Mouse (Mus musculus) spleen, adult 18-20 months (tissue): ENCODE results near the gene Filip1l.

ENCODE experiments used
- DNase-seq, 2 experiments: peaks; one replicate each; pipeline ENCODE4 v3.0.0; 2022; ENCODE audit warnings: mixed read lengths in 2 of 2

Gene Filip1l

GRCm38 (mm10) chr16:57398387-57399214 lies 45.7 kb downstream of the Filip1l start:
- DNase-seq = peak; percentile 31 to 69

GRCm38 (mm10) chr16:57399566-57399965 lies 46.7 kb downstream of the Filip1l start:
- DNase-seq = no peak

DNA sequence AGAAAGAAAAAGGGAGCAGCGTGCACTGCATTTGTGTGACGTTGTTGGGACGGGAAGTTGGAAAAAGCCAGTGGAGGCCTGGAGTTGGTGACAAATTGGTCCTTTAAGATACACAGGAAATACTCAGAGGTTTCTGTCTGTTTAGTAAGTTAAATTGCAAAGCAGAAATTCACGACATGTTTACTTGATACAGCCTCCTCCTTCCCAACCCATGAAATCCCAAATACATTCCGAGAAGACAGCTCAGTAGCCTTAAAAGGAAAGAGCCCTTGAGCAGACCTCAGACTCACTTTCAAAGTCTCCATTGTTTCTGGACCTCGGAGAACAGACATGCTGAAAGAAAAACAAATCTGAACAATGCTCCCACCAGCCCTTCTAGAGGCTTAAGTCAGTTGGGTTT lies 48.8 kb downstream of the Filip1l start:
- no peak for DNase-seq

- no peak for DNase-seq
These were observed 50.0 kb downstream of the Filip1l start for GRCm38 (mm10) chr16:57402910-57403309.

DNA sequence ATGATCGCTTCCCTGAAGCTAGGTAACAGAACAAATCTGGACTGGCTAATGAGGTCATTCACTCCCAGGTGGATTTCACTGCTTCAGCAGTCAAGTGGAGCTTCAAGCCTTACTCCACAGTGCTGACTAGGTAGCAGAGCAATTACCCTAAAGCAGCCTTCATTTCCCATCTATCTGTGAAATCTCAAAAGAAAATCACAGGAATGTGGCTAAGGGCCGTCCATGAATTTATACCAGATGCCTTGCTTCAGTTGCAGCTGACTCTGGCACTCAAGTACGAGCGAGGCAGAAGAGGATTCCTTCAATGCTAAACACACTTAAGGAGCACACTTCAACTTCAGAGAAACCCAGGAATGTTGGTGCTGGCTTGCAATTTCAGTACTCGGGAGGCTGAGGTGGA lies 50.9 kb downstream of the Filip1l start:
- no peak for DNase-seq

DNA sequence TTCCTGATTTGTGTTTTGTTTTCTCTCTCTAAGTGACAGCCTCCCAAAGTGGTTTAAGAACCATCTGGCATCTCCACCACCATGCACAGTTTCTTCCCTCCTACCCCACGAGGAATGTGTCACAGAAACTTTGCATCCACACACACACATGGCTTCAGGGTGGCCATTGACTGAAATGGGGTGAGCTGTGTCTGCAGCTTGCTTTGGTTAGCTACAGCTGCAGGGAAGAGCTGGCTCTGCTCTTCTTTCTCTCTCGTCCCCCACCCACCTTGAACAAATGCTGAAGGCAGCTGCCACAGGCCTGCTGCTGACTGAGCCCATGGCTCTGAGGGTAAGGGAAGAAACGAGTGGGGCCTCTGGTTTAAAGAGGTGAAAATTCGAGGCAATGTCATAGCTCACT lies 59.9 kb downstream of the Filip1l start:
- DNase-seq = no peak

GRCm38 (mm10) chr16:57416049-57416448 lies 63.2 kb downstream of the Filip1l start:
- no peak for DNase-seq

DNA sequence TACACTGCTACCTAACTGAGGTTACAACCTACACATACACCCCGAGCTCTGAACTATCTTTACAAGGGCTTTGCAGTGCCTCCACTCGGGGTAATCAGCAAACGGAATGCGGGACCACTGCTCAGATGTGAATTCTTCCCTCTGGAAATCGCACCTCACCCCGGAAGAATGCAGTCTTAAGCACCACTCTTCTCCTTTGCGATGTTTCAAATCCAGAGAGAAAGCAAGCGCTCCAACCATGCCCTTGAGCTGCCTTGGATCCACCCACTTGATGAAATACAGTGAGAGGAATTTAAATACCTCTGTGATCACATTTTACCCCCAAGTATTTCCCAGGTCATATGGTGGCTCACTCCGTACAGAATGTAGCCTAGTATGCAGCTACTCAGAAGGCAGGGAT lies 64.1 kb downstream of the Filip1l start:
- no peak for DNase-seq

GRCm38 (mm10) chr16:57417955-57418354 lies 65.1 kb downstream of the Filip1l start:
- DNase-seq = no peak

- DNase-seq = no peak
These were observed 66.4 kb downstream of the Filip1l start for GRCm38 (mm10) chr16:57419332-57419731.

GRCm38 (mm10) chr16:57419881-57420280 lies 67.0 kb downstream of the Filip1l start:
- no peak for DNase-seq

DNA sequence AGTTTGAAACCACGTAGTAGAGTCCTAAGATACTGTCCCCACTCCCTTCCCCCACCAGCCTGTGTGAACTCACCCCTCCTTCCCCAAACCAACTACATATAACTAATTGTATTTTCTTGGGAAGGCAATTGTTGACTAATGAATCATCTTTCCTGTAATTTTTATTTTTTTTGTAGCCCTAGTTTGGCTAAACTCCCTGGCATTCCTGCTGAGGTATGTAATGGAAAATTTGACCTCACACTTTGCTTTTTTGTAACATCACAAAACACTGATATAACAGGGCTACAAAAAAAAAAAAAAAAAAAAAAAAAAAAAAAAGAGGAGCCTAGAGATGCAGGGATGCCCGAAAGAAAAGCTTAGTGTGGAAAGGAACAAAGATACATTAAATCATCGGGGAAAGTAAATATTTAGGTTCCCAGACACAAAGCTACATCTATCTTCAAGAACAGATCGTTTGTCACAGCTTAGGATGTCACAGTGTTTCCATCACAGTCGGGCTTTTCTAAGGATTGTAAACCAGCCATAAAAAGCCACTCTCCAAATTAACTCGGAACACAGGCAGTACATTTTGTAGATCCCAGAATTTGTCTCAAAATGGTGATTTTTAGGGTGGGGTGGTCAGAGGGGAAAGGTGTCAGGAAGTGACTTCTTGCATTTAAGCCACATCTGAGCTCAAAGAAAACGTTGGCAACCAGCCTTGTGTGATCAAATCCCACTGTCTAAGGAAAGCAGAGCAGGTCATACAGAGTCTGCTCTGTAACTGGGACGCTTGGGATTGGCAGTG lies 68.1 kb downstream of the Filip1l start:
- no peak for DNase-seq

DNA sequence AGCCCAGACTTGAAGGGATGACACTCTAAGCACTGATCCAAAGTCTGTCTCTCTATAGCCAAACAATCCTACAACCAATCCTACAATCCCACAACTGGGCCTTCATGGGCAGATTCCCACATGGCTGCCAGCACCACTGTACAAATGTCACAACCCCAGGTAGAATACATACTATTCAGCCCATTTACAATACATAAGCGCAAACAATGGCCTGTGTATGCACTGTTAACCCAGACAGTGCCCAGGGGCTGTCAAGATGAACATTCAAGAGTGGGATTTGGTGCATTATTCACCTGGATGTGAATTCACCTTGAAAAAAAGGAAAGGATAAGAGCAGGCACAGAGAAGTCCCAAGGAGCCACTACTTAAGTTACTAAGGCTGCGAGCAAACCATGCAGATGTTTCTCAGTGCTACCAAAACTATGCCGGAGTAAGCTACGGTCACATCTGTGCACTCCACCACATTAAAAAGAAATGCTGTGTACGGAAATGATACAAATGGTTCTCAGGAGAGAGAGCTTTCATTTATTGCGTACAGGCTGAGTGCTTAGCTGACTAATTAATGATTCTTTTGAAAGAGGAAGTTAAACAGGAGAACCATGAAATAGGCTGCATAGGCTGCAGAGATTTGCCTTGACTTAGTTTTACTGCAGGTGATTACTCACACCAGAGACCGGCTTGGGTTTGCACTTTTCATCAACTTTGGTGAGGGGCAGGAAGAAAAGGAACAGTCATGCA lies 69.0 kb downstream of the Filip1l start:
- DNase-seq = peak in 1 of 2 experiments; percentile 22

DNA sequence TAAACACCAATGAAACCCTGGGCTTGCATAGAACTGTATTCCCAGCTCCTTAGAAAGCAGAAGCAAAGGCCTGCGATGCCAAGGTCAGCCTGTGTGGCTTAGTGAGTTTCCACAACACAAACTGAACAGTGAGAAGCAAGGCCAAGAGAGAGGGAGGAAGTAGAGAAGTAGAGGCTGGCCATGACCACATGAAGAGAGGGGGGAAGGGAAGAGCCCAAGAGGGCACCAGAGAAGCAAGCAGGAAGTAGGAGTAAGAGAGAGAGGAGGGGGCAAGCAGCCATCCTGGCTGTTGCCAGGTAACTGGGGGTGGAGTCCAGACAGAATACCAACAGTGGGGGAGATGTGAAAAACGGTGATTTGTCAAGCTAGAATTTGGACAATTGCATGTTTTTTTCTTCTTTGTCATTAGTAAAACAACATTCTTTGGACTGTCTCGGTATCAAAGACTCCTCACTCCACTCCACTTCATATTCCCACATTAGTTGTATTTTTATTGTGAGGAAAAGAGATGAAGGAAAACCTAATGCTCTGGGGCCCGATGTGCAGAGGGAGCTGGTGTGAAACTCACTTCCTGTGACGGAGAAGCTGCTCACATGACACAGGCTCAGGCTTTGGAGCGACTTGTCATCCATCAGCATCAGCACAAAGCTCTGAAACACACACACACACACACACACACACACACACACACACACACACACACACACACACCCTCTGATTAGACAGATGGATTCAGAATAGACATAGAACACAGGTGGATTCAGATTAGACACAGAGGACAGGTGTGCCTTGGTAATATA lies 70.3 kb downstream of the Filip1l start:
- DNase-seq = peak; percentile 49 to 59

- DNase-seq = no peak
These were observed 73.8 kb downstream of the Filip1l start for GRCm38 (mm10) chr16:57426680-57427079.

DNA sequence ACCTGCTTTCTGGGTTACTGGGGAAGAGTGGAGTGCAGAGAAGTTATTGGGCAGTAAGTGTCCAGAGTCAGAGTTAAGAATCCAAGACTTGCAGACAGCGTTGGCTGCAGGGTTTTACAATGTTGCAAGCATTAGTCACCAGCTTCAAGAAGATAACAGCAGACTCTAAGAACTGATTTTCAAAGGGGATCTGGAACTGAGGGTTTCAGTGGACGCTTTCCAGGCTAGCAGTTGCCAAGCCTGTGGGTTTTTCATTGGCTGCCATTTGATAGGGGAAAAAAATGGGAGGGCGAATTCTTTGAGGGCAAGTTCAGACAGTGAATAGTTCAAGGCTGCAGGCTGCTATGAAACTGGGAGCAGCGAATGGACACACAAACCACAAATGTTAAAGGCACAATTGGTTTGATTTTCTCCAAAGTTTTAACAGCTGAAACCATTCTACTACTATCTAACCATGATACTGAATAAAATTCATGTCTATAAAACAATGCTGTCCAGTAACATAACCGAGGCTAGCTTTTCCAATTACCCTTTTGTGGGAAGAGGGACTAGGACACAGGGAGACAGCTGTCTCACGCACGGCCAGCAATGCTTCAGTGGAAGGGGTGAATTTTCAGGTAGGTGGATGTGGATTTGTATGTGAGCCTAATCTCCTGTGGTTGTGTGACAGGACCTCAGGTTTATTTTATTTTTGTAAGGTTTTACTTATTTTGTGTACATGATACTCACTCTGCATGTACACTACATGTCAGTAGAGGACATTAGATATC lies 74.8 kb downstream of the Filip1l start:
- DNase-seq = no peak

GRCm38 (mm10) chr16:57428977-57429376 lies 76.1 kb downstream of the Filip1l start:
- no peak for DNase-seq

DNA sequence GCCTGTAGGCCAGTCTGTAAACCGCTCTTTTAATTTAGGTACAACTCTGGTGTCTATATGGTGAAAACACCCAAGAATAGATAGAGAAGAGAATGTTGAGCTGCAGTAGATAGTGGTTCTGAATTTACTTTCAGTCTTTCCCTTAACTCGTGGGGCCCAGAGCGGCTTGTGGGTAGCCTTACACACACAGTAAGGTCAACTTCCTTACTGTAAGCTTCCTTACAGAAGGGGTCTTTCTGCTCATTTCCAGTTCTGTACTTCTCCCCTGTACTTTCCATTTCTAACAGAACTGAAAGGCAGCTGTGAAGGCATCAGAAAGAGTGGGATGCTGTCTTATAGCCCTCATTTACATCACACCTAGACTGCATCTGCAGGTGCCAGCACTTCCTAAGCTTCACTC lies 78.4 kb downstream of the Filip1l start:
- DNase-seq = no peak

DNA sequence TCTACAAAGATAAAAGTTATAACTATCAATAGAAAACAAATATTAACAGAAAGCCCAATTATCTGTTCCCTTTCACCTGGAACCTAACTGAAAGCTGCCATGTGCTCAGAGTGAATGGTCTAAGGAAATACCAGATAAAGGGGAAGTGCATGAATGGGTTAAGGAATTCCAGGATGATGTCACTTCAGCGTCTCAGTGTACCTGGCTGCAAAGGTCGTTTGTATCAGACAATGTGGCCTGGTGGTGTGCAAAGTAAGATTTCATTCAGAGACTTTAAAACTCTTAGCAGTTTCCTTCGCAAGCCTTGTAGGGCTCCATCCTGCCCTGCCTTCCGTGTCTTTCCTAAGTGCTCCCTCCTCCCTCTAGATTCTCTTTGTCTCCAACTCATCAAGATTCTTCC lies 80.3 kb downstream of the Filip1l start:
- no peak for DNase-seq

GRCm38 (mm10) chr16:57433671-57434070 lies 80.8 kb downstream of the Filip1l start:
- no peak for DNase-seq

DNA sequence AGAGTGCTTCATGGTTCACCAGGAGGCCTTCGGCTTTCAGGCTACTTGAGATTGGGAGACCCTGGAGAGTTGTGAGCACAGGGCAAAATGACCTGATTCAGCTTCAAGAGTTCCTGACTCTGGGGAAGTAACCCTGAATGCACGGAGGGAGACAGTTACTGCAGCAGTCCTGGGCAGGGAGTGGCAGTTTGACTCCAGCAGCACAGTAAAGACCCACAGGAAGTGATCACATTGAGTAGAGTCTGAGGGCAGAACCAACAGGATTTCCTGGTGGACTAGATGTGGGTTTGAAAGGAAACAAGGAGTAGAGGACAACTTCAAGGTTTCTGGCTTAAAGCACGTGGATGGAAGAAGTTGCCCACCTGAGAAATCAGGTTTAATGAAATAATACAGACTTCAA lies 81.7 kb downstream of the Filip1l start:
- no peak for DNase-seq
